Mouse (Mus musculus) forebrain, embryonic 16.5 days (tissue): ENCODE data around the gene Rffl. TPM values are rescaled to one million over a fixed set of nuclear protein-coding genes. Genes with fewer than 3 reads are reported as not detected.

ENCODE experiments used
- ATAC-seq: fragments of 200-750 bp; cut with Nextera tagmentation; 2 replicates; pipeline ENCODE4 v1.8.0; 2017; ENCODE audit warnings: mild to moderate bottlenecking, moderate library complexity
- H3K27ac ChIP-seq: fragments of 300-500 bp; sonication (generic); 2 replicates; pipeline ENCODE4 v1.5.1; 2014; ENCODE audit warnings: low read length, control low read depth
- H3K27me3 ChIP-seq: fragments of 300-500 bp; sonication (generic); replicated peaks from 2 replicates; pipeline ENCODE4 v1.6.1; 2014; ENCODE audit warnings: low read length; ENCODE audit not compliant: control insufficient read depth, insufficient read depth
- H3K36me3 ChIP-seq: fragments of 300-500 bp; sonication (generic); 2 replicates; pipeline ENCODE4 v1.6.1; 2014; ENCODE audit not compliant: control insufficient read depth, insufficient read depth
- H3K4me1 ChIP-seq: fragments of 300-500 bp; sonication (generic); replicated peaks from 2 replicates; pipeline ENCODE4 v1.6.1; 2014; ENCODE audit warnings: low read length; ENCODE audit not compliant: control insufficient read depth, insufficient read depth
- H3K4me2 ChIP-seq: fragments of 300-500 bp; sonication (generic); 2 replicates; pipeline ENCODE4 v1.6.1; 2014; ENCODE audit warnings: mild to moderate bottlenecking, low read length, control low read depth
- H3K4me3 ChIP-seq: fragments of 300-500 bp; sonication (generic); replicated peaks from 2 replicates; pipeline ENCODE4 v1.5.1; 2014; ENCODE audit warnings: mild to moderate bottlenecking, low read length, control low read depth
- H3K9ac ChIP-seq: fragments of 300-500 bp; sonication (generic); replicated peaks from 2 replicates; pipeline ENCODE4 v1.6.1; 2014; ENCODE audit warnings: low read depth, low read length, control low read depth
- H3K9me3 ChIP-seq: fragments of 300-500 bp; sonication (generic); 2 replicates; pipeline ENCODE4 v1.6.1; 2016; ENCODE audit warnings: low read length; ENCODE audit not compliant: control insufficient read depth
- WGBS: fragments of 180-500 bp; shearing (Covaris S2); extraction: QIAGEN DNeasy Blood & Tissue Kit; methylation state at CpG from one replicate; pipeline ENCODE4 v1.1.7; 2014; 5-methylcytosine and 5-hydroxymethylcytosine counted together
- polyA plus RNA-seq: library from polyadenylated mRNA; unstranded; fragments of >200 nt; fragmentation: Nextera tagmentation; extraction: Ambion mirVana; gene quantifications from 2 replicates; pipeline ENCODE4 v1.2.1, GENCODE M21; 2015

Rffl gene
- polyA plus RNA-seq: 8.8 and 9.3 TPM in 2 replicates

DNA sequence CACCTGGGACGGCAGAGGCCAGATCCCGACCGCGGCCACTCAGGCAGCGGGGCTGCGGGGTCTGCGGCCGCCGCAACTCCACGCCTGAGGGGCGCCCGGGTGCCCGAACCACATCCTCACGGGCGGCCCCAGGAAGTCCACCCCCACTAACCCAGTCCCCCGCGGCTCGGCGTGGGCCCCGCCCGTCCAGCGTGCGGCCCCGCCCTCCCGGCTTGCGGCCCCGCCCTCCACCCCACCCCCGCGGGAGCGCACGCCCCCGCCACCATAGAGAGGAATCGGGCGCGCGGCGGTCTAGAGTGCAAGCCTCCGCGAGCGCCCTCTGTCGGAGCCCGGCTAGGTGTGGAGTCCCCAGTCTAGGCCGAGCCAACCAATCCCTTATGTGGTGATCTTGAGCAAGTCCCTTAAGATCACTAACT is at the start of gene Rffl:
Gene Rffl, minus strand, starts transcription at position 180 of the 416 bp plus-strand sequence.
- Histone ChIP-seq H3K9ac (peak within 1 kb of the TSS; percentile 55), H3K4me1 (peaks cover 16% of the 10 kb centered on the region), H3K27me3 (no peaks in the 10 kb centered on the region), H3K4me3 (peak within 1 kb of the TSS; percentile 58), H3K9me3 (no peaks in the 10 kb centered on the region), H3K4me2 (peak within 1 kb of the TSS; percentile 48), H3K36me3 (no peaks in the 10 kb centered on the region), H3K27ac (no peak within 1 kb of the TSS)
- WGBS: under 1% methylated on average over 39 of the region's 43 CpGs
- ATAC-seq: peak; percentile 97

DNA sequence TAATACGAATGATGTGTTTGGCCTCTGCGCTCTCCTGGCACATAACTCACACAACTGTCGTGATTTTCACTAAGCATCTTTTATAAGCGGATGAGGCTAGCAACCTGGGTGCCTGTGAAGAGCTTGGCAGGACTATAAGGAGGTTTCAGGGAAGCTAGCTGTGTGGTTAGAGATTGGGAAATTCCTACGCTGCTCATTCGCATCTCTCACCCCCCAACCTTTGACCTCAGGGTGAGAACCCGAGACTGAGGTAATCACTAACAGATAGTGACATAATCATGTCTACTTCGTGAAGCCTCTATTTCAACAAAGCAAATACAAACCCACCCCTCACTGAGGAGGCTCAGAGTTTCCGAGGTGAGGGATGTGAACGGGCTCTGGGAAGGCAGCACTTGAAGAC is 49.8 kb upstream of the Rffl start:
- Histone ChIP-seq H3K9ac (no peak overlapping the region), H3K27me3 (0 out of 2 replicates have a peak, but pooled peaks cover 2% of the 10 kb centered on the region), H3K4me2 (no peak overlapping the region), H3K4me1 (no peaks in the 10 kb centered on the region), H3K36me3 (no peaks in the 10 kb centered on the region), H3K4me3 (no peak overlapping the region), H3K9me3 (no peaks in the 10 kb centered on the region), H3K27ac (no peak overlapping the region)
- WGBS: 69% methylated on average over 10 of the region's 10 CpGs
- no peak for ATAC-seq

DNA sequence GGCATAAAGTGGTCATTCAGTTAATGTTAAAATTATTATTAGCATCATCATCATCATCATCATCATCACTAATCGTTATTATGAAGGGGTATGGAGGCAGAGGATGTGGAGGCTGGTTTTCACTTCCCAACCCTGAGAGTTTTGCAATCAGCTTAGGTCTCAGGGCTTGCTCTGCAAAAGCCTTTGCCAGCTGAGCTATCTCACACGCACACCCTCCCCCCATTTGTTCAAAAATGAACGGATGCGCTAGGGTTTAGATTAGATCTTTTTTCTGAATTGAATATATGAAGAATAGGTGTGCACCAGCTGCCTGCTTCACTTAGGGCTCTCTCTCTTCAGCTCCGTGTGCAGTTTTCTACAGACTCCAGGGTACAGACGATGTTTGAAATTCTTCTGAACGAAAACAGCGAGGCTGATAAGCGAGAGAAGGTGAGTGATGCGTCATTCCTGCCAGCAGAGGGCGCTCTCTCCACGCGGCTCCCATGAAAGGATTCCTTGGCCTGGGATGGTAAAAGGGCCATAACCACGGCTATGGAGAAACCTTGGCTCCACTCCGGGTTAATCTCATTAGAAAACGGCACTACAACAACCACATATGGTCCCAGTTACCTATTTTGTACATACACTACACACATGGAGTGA is 43.8 kb upstream of the Rffl start:
- Histone ChIP-seq H3K4me2 (peak overlapping the region; percentile 48), H3K9ac (peak overlapping the region; percentile 30; the same call in 1 of the 2 replicates), H3K4me3 (0 out of 2 replicates have a peak overlapping the region, but pooled peaks have one; percentile 21), H3K36me3 (no peaks in the 10 kb centered on the region), H3K4me1 (0 out of 2 replicates have a peak, but pooled peaks cover 2% of the 10 kb centered on the region), H3K9me3 (no peaks in the 10 kb centered on the region), H3K27ac (no peak overlapping the region), H3K27me3 (0 out of 2 replicates have a peak, but pooled peaks cover 2% of the 10 kb centered on the region)
- peak; percentile 66 for ATAC-seq
- 8% methylated on average over 16 of the region's 16 CpGs for WGBS

DNA sequence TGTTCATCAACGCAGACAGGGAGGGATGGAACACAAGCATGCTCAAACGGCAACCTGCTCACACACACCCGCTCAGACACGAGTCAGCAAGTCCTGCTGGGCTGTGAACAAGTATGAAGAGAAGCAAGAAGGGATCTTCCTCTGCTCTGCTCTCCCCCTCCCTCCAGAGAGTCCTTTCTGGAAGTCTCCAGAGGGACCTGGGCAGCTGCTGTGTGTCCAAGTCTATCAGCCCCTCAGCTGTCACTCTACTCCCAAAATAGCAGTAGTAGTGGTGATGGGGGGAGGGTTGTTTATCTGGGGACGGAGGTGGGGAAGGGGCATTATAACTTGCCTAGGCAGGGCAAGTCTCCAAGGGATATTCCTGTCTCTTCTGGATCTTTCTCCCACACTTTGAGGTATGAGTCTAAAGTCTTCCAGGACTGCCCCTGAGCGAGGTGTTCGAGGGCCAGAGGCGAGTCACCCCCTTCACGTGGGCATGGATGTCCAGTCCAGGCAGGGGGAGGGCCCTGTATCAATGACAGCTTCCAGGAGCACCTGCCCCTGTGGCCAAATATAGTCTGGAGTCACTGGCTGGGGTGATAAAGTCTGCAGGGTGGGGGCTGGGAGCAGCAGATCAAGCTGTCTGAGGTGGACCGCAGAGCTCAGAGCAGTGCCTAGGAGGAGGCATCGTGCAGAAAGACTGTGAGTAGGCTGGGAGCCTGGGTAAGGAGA is 39.8 kb upstream of the Rffl start:
- WGBS: 83% methylated on average over 11 of the region's 11 CpGs
- no peaks in the 10 kb centered on the region for H3K36me3 ChIP-seq

DNA sequence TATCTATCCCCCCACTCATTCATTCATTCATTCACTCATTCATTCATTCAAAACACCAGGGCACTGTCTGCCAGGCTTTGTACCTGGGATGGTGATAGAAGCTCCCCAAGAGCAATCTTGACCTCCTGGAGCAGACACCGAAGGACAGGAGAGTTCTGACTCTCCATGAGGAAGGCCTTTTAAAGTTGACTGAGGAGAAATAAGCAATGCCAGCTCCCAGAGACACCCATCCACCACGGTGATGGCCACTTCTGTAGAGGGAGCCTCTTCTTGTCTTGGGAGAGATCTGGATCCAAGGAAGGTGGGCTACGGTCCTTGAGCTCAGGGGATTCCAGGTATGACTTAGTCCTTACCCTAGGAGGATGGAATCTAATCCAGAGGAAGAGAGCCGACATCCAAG is 39.2 kb upstream of the Rffl start, which contains the start of gene Unc45b:
Gene Unc45b, plus strand, starts transcription at position 301 of the 400 bp plus-strand sequence.
- no peak for ATAC-seq
- H3K36me3 ChIP-seq: no peaks in the 10 kb centered on the region
- 87% methylated on average over 4 of the region's 4 CpGs for WGBS
- H3K9me3 ChIP-seq: no peaks in the 10 kb centered on the region
- no peak within 1 kb of the TSS for H3K27ac ChIP-seq
- H3K27me3 ChIP-seq: no peaks in the 10 kb centered on the region
- no peak within 1 kb of the TSS for H3K4me3 ChIP-seq
- no peak within 1 kb of the TSS for H3K4me2 ChIP-seq
- no peak within 1 kb of the TSS for H3K9ac ChIP-seq
- H3K4me1 ChIP-seq: peaks cover 12% of the 10 kb centered on the region

More for the DNA sequence above, 39.8 kb upstream of the Rffl start:
- ATAC-seq: no peak
- Histone ChIP-seq H3K4me2 (no peak overlapping the region), H3K9me3 (no peaks in the 10 kb centered on the region), H3K4me1 (peaks cover 12% of the 10 kb centered on the region), H3K27ac (no peak overlapping the region), H3K4me3 (no peak overlapping the region), H3K9ac (no peak overlapping the region), H3K27me3 (no peaks in the 10 kb centered on the region)

DNA sequence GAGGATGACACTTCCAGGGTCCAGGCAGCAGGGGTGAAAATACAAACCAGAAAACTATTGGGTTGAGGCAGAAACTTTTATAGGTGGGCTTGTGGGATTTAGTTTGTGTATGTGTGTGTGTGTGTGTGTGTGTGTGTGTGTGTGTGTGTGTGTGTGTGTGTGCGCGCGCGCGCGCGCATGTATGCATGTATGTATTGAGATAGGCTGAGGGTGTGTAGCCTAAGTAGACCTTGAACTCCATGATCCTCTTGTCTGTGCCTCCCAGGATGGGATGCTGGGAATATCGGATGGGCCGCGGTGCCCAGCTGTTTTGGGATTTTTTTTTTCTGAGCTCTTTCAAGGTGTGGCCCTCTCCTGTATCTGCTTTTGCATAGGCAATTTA is 37.6 kb upstream of the Rffl start:
- H3K27me3 ChIP-seq: no peaks in the 10 kb centered on the region
- peak overlapping the region; percentile 65 for H3K4me2 ChIP-seq
- H3K4me3 ChIP-seq: peak overlapping the region; percentile 81
- ATAC-seq: peak; percentile 7; the same call in 1 of the 2 replicates
- H3K27ac ChIP-seq: no peak overlapping the region
- 51% methylated on average over 10 of the region's 10 CpGs for WGBS
- H3K9ac ChIP-seq: no peak overlapping the region; the same call in 1 of the 2 replicates
- peaks cover 10% of the 10 kb centered on the region for H3K4me1 ChIP-seq
- H3K36me3 ChIP-seq: peaks cover 8% of the 10 kb centered on the region
- no peaks in the 10 kb centered on the region for H3K9me3 ChIP-seq

DNA sequence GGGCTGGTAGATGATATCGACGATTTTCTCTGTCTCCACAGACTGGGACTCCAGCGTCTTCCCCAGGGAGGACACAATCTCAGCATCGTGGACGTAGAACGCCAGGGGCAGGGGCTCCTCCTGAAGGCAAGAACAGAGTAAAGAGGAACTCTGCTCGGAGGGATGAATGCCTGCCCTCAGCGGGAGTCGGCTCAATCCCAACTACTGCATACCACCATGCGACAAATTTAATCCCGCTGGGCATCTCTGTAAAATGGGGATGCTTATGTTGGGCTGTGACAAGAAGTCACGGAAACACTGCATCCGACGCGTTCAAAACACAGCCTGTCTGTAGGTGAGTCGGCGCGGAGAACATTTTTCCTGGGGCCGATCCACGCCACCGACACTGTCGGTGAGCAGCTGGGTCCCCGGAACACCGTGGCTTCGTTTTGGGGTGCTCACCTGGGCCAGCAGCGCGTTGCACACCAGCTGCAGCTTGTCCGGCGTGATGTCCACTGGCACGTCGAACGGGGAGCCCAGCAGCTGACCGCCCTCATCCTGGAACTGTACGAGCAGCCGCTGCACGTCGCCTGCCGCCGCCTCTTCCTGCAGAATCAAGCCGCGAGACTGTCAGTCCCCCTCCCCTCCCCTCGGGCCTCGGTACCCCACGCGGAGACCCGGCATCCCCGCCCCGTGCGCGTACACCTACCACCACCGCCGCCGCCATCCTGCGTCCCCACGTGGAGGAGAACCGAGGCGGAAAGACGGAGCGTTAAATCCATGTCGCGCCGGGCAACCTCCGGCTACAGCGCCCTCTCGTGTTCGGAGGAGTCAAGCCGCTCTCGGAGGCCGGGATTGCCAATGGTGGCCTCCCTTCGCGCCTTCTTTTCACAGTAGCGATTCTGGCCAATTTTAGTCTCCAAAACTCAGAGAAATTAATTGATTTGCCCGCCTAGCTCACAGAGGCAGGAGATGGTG is 36.9 kb upstream of the Rffl start, which contains the start of gene Nle1:
Gene Nle1, minus strand, starts transcription at position 761 of the 957 bp plus-strand sequence.
- ATAC-seq: peak; percentile 92
- Histone ChIP-seq H3K9me3 (no peaks in the 10 kb centered on the region), H3K4me3 (peak within 1 kb of the TSS; percentile 81), H3K36me3 (peaks cover 12% of the 10 kb centered on the region), H3K4me1 (peaks cover 10% of the 10 kb centered on the region), H3K4me2 (peak within 1 kb of the TSS; percentile 65), H3K9ac (peak within 1 kb of the TSS; percentile 79), H3K27me3 (no peaks in the 10 kb centered on the region), H3K27ac (no peak within 1 kb of the TSS; the same call in 1 of the 2 replicates)
- 1% methylated on average over 71 of the region's 73 CpGs for WGBS

DNA sequence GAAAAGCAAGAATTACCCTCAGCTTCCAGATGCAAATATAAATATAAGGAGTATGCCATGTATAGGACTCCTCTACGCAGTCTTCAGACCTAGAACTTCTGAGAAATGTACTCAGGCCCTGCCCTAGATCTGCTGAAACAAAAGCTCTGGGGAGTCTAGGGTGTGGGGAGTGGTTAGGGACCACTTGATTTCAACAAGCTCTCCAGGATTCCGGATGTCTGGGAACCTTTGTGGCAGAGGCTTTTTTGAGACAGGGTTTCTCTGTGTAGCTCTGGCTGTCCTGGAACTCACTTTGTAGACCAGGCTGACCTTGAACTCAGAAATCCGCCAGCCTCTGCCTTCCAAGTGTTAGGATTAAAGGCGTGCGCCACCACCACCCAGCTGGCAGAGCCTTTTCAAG is 34.8 kb upstream of the Rffl start:
- peaks cover 27% of the 10 kb centered on the region for H3K36me3 ChIP-seq
- WGBS: 87% methylated on average over 5 of the region's 5 CpGs

More for the DNA sequence above, 34.8 kb upstream of the Rffl start:
- peaks cover 10% of the 10 kb centered on the region for H3K4me1 ChIP-seq
- H3K27me3 ChIP-seq: no peaks in the 10 kb centered on the region
- H3K4me2 ChIP-seq: no peak overlapping the region
- H3K4me3 ChIP-seq: no peak overlapping the region
- no peak for ATAC-seq
- H3K27ac ChIP-seq: no peak overlapping the region
- H3K9ac ChIP-seq: no peak overlapping the region
- no peaks in the 10 kb centered on the region for H3K9me3 ChIP-seq
